Mouse (Mus musculus): ENCODE results near the gene Gse1. TPM values are rescaled to one million over a fixed set of nuclear protein-coding genes. Genes with fewer than 3 reads are reported as not detected.

Gse1 gene
- total RNA-seq, 1 experiment: 21.4 TPM

DNA sequence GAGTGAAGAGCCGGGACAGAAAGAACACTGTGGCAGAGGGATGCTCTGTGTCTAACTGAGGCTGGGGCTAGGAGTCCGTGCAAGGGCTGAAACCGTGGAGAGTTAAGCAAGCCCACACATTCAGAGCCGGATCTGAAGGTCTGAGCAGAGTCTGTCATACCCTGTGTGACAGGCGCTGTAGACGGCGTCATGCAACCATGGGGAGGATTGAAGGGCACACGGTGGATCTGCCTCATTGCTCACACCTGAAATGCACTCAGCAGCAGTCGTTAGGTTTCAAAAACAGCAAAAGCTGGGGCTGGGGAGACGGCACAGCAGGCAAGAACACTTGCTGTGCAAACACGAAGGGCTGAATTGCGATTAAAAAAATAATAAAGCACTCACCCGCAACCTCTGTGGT lies 116.3 kb downstream of the Gse1 start:
- no peak for TF ChIP-seq MAFK (IDR thresholded peaks at IDR 0.05; ENCODE audit: insufficient read depth, low read depth, low read length)
- TF ChIP-seq CHD2 (IDR thresholded peaks at IDR 0.05; ENCODE audit: low read depth, low read length): no peak
- TF ChIP-seq HCFC1 (IDR thresholded peaks at IDR 0.05; ENCODE audit: borderline replicate concordance, insufficient read depth, low read length): no peak
- TF ChIP-seq ZNF384 (IDR thresholded peaks at IDR 0.05; ENCODE audit: low read depth, low read length): no peak
- TF ChIP-seq ZC3H11A (IDR thresholded peaks at IDR 0.05; ENCODE audit: borderline replicate concordance, low read depth, low read length): no peak
- Histone ChIP-seq H3K27ac (ENCODE audit: insufficient read depth, low read depth, low read length, poor library complexity, severe bottlenecking) (no peak overlapping the region), H3K9me3 (ENCODE audit: control insufficient read depth, insufficient read depth, low read depth, low read length) (no peaks in the 10 kb centered on the region), H3K9ac (ENCODE audit: insufficient read depth, low read depth, low read length, poor library complexity, severe bottlenecking) (no peak overlapping the region), H3K4me1 (ENCODE audit: control insufficient read depth in 2 of 2, insufficient read depth in 2 of 2, low read length in 2 of 2, poor library complexity in 1 of 2) (peaks cover 5 to 32% of the 10 kb centered on the region in 2 experiments; a peak in 3 of 4 replicates), H3K36me3 (ENCODE audit: control insufficient read depth, insufficient read depth, low read length, poor library complexity, severe bottlenecking) (no peaks in the 10 kb centered on the region), H3K4me3 (ENCODE audit: insufficient read depth in 1 of 2, low read depth in 1 of 2, low read length in 2 of 2, poor library complexity in 1 of 2, severe bottlenecking in 1 of 2) (no peak overlapping the region)
- no peak for DNase-seq (ENCODE audit: low read depth, low spot score)
- in situ Hi-C loops (cut with MboI; ENCODE audit: low sequenced_read_pairs in 2 of 2, unreplicated experiment in 2 of 2): no loop called here

DNA sequence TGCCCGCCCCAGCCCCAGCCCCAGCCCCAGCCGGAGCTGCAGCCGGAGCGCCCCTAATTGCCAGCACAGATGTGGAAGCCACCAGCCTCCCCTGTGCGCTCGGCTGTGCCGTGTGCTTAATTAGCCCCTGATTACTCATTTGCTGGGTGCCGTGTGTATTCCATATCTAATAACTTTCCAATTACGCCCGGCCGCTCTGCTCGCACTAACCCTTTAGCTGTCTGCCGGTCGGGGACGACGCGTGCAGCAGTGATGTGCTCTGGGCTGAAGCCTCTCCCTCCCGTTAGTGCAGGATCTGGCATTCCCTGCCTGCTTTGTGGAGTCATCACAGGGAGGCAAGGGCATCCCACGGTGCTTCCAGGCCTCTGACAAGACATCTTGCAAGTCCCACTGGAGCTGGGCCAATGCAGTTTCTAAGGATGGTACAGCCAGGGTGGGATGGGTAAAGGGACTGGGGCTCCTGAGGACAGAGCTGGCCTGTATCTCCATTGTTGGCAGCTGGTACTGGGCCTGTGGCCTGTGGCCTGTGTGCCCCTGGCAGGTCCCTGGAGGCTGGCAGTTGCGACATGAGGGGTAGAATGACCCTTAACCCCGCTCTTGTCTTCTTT lies 119.6 kb downstream of the Gse1 start:
- Histone ChIP-seq H3K36me3 (ENCODE audit: control insufficient read depth, insufficient read depth, low read length, poor library complexity, severe bottlenecking) (no peaks in the 10 kb centered on the region), H3K27ac (ENCODE audit: insufficient read depth, low read depth, low read length, poor library complexity, severe bottlenecking) (no peak overlapping the region), H3K4me3 (ENCODE audit: insufficient read depth in 1 of 2, low read depth in 1 of 2, low read length in 2 of 2, poor library complexity in 1 of 2, severe bottlenecking in 1 of 2) (no peak overlapping the region), H3K9me3 (ENCODE audit: control insufficient read depth, insufficient read depth, low read depth, low read length) (no peaks in the 10 kb centered on the region), H3K9ac (ENCODE audit: insufficient read depth, low read depth, low read length, poor library complexity, severe bottlenecking) (no peak overlapping the region), H3K4me1 (ENCODE audit: control insufficient read depth in 2 of 2, insufficient read depth in 2 of 2, low read length in 2 of 2, poor library complexity in 1 of 2) (peaks cover 1 to 31% of the 10 kb centered on the region in 2 experiments; a peak in 3 of 4 replicates)
- in situ Hi-C loops (cut with MboI; ENCODE audit: low sequenced_read_pairs in 2 of 2, unreplicated experiment in 2 of 2): no loop called here
- no peak for TF ChIP-seq ZC3H11A (IDR thresholded peaks at IDR 0.05; ENCODE audit: borderline replicate concordance, low read depth, low read length)
- TF ChIP-seq HCFC1 (IDR thresholded peaks at IDR 0.05; ENCODE audit: borderline replicate concordance, insufficient read depth, low read length): no peak
- TF ChIP-seq MAFK (IDR thresholded peaks at IDR 0.05; ENCODE audit: insufficient read depth, low read depth, low read length): no peak
- no peak for TF ChIP-seq ZNF384 (IDR thresholded peaks at IDR 0.05; ENCODE audit: low read depth, low read length)
- no peak for TF ChIP-seq CHD2 (IDR thresholded peaks at IDR 0.05; ENCODE audit: low read depth, low read length)
- no peak for DNase-seq (ENCODE audit: low read depth, low spot score)

DNA sequence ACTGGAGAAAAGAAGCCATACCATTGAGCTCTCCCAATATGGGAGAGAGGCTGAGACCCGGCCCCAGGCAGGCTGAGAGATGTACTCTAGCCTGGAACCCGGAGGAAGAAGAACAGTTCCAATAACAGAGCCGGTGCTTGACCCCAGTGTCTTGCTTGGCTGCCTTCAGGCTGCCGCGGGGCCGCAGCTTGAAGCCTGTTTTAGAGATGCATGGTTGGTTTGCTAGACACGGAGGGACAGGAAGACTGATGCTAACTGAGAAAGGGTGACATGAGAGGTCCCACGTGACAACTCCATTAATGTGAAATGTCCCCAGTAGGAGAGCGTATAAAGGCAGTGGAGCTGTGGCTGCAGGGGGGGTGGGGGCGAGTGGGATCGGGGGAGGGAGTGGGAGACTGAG lies 120.7 kb downstream of the Gse1 start:
- H3K4me3 ChIP-seq (ENCODE audit: insufficient read depth in 1 of 2, low read depth in 1 of 2, low read length in 2 of 2, poor library complexity in 1 of 2, severe bottlenecking in 1 of 2): no peak overlapping the region
- H3K27ac ChIP-seq (ENCODE audit: insufficient read depth, low read depth, low read length, poor library complexity, severe bottlenecking): no peak overlapping the region
- in situ Hi-C loops (cut with MboI; ENCODE audit: low sequenced_read_pairs in 2 of 2, unreplicated experiment in 2 of 2): no loop called here
- TF ChIP-seq CHD2 (IDR thresholded peaks at IDR 0.05; ENCODE audit: low read depth, low read length): no peak
- no peak for TF ChIP-seq ZNF384 (IDR thresholded peaks at IDR 0.05; ENCODE audit: low read depth, low read length)
- TF ChIP-seq MAFK (IDR thresholded peaks at IDR 0.05; ENCODE audit: insufficient read depth, low read depth, low read length): no peak
- TF ChIP-seq HCFC1 (IDR thresholded peaks at IDR 0.05; ENCODE audit: borderline replicate concordance, insufficient read depth, low read length): no peak
- no peak for TF ChIP-seq ZC3H11A (IDR thresholded peaks at IDR 0.05; ENCODE audit: borderline replicate concordance, low read depth, low read length)
- no peaks in the 10 kb centered on the region for H3K9me3 ChIP-seq (ENCODE audit: control insufficient read depth, insufficient read depth, low read depth, low read length)
- H3K36me3 ChIP-seq (ENCODE audit: control insufficient read depth, insufficient read depth, low read length, poor library complexity, severe bottlenecking): no peaks in the 10 kb centered on the region
- no peak for DNase-seq (ENCODE audit: low read depth, low spot score)
- H3K4me1 ChIP-seq (ENCODE audit: control insufficient read depth in 2 of 2, insufficient read depth in 2 of 2, low read length in 2 of 2, poor library complexity in 1 of 2): peaks cover 1 to 41% of the 10 kb centered on the region in 2 experiments; a peak in 3 of 4 replicates
- H3K9ac ChIP-seq (ENCODE audit: insufficient read depth, low read depth, low read length, poor library complexity, severe bottlenecking): no peak overlapping the region

DNA sequence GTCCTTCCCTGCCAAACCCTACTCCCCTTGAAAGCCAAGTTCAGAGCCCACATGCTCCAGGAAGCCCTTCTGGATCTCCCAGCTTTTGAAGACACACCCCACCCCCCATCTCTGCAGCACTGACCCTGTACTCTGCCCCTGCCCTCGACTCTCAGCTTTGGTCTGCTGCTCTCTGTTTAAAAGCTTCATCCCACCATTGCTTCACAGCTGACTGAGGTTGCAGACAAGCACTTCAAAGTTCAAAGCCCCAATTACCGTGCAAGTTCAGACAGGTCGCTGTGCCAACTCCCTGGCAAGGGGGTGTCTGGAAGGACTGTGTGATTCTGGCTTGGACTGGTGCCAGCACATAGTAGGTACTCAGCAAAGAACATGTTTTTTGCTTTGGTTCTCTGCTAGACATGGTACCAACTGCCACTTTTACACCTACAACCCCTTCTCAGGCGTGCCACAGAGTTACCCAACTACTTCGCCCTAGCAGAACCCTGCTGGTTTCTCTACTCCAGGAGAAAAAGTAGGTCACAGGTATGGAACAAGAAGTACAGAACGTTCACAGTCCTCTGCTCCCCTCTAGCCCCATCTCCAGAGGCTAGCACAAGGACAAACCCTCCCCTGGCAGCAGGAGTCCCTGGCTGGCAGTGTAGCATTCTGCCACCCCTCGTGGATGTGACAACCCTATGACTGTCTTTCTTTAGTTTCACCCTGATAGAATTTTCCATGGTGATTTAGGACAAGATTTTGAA lies 123.2 kb downstream of the Gse1 start:
- H3K9me3 ChIP-seq (ENCODE audit: control insufficient read depth, insufficient read depth, low read depth, low read length): no peaks in the 10 kb centered on the region
- no peak overlapping the region for H3K4me3 ChIP-seq (ENCODE audit: insufficient read depth in 1 of 2, low read depth in 1 of 2, low read length in 2 of 2, poor library complexity in 1 of 2, severe bottlenecking in 1 of 2)
- H3K9ac ChIP-seq (ENCODE audit: insufficient read depth, low read depth, low read length, poor library complexity, severe bottlenecking): no peak overlapping the region
- in situ Hi-C loops (cut with MboI; ENCODE audit: low sequenced_read_pairs in 2 of 2, unreplicated experiment in 2 of 2): no loop called here
- H3K36me3 ChIP-seq (ENCODE audit: control insufficient read depth, insufficient read depth, low read length, poor library complexity, severe bottlenecking): no peaks in the 10 kb centered on the region
- DNase-seq (ENCODE audit: low read depth, low spot score): no peak
- no peak for TF ChIP-seq HCFC1 (IDR thresholded peaks at IDR 0.05; ENCODE audit: borderline replicate concordance, insufficient read depth, low read length)
- TF ChIP-seq ZC3H11A (IDR thresholded peaks at IDR 0.05; ENCODE audit: borderline replicate concordance, low read depth, low read length): no peak
- TF ChIP-seq CHD2 (IDR thresholded peaks at IDR 0.05; ENCODE audit: low read depth, low read length): no peak
- H3K4me1 ChIP-seq (ENCODE audit: control insufficient read depth in 2 of 2, insufficient read depth in 2 of 2, low read length in 2 of 2, poor library complexity in 1 of 2): peaks cover 1 to 44% of the 10 kb centered on the region in 2 experiments; a peak in 3 of 4 replicates
- H3K27ac ChIP-seq (ENCODE audit: insufficient read depth, low read depth, low read length, poor library complexity, severe bottlenecking): no peak overlapping the region
